ENCODE assay signal across 10 mouse cellular contexts in the genomic region with DNA sequence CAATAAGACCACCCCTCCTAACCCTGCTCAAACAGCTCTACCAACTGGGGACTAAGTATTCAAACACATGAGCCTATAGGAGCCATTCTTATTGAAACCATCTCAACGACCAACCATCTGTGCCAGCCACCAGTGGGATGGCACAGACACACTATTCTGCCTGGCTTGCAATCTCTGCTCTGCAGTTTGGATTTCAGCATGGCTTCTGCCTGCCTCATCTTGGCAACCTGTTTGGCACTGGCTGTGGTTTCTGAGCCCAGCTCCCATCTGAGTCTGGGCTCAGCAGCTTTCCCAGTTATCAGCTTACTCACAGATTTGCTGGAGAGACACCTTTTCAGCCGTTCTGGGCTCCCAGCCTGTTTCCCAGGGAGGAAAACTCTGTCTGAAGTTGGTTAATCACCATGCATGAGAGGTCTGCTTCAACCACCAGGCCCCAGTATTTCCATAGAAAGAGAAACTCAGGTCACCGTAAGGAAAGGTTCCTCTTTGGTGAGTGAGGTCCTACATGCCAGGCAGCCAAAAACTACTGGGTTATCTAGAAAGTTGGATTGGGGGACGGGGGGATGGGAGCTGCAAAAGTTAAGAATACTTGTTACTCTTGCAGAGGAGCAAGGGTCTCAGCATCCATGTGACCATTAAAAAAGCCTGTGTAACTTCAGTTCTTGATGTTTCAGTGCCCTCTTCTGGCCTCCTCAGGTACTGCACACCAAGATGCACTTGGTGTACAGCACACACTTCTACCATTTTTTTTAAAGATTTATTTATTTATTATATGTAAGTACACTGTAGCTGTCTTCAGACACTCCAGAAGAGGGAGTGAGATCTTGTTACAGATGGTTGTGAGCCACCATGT.
DNase-seq lines count a peak whose midpoint lies in the region; ATAC-seq and TF ChIP-seq lines count a peak whose summit lies in the region.
"Had no signal": no experiment of that assay in that cellular context is flagged by ENCODE, and none has a peak within 500 bp of the region (broad histone marks: within the 10 kb centered on the region; RNA-seq: fewer than 3 reads in every experiment).

No protein-coding gene starts in this region.

- peak; percentile 79 for TF ChIP-seq CTCF in left cerebral cortex, adult 2 months (IDR thresholded peaks at IDR 0.05)
- TF ChIP-seq CTCF in Patski (IDR thresholded peaks at IDR 0.05), result peak; percentile 74

- CTCF ChIA-PET in Patski (lab: Charles Lee), result interaction anchor here (0.7 kb wide), 1 partner anchor 82 kb away, joined by 3 read pairs; no protein-coding TSS in a partner anchor

- in situ Hi-C loops in Patski (cut with MboI; ENCODE audit: low pct_unique_long_range_greater_than_20kb), result loop anchor here (10.0 kb wide), 1 partner anchor 301 kb away; a partner anchor contains a TSS

- no peak overlapping the region for H3K4me2 ChIP-seq in neural tube, embryonic 11.5 days (ENCODE audit: low read depth)
- H3K4me2 ChIP-seq: lung, embryonic 15.5 days had no signal

- POLR2A ChIA-PET in Patski (lab: Charles Lee), result no interaction called here

- peaks cover 8% of the 10 kb centered on the region for H3K27me3 ChIP-seq in Patski
- no peaks in the 10 kb centered on the region for H3K27me3 ChIP-seq in neural tube, embryonic 11.5 days (ENCODE audit: control insufficient read depth, insufficient read depth, low read length)
- H3K27me3 ChIP-seq: lung, embryonic 15.5 days had no signal

- no peak overlapping the region for H3K9ac ChIP-seq in neural tube, embryonic 11.5 days (ENCODE audit: low read length)
- H3K9ac ChIP-seq: lung, embryonic 15.5 days had no signal

- no peaks in the 10 kb centered on the region for H3K36me3 ChIP-seq in neural tube, embryonic 11.5 days (ENCODE audit: control insufficient read depth, insufficient read depth, low read length)
- H3K36me3 ChIP-seq: lung, embryonic 15.5 days had no signal

- peak in 1 of 2 experiments; percentile 47 for DNase-seq in left cerebral cortex, adult 2 months (ENCODE audit: extremely low spot score in 1 of 2, low spot score in 2 of 2)
- no peak for DNase-seq in left cerebral cortex, adult 11 months (ENCODE audit: low spot score)
- DNase-seq in Patski (ENCODE audit: low read depth, low spot score), result no peak
- peak; percentile 39 to 69 for DNase-seq in cerebellum, postnatal 25 days
- peak; percentile 43 for DNase-seq in gastrocnemius, postnatal 25 days
- peak; percentile 41 to 63 for DNase-seq in layer of hippocampus, postnatal 14 days (ENCODE audit: low spot score in 2 of 2)
- peak; percentile 55 for DNase-seq in neural tube, embryonic 11.5 days (ENCODE audit: low spot score)
- peak; percentile 62 for DNase-seq in thymus, postnatal 14 days

- H3K9me3 ChIP-seq in neural tube, embryonic 11.5 days (ENCODE audit: control insufficient read depth, low read length), result no peaks in the 10 kb centered on the region
- H3K9me3 ChIP-seq: lung, embryonic 15.5 days had no signal

- intact Hi-C loops in left cerebral cortex, adult 2 months (cut with DNase I), result loop anchor here (5.0 kb wide), 2 partner anchors 68 to 83 kb away; a partner anchor contains a TSS

- H3K4me3 ChIP-seq in left cerebral cortex, adult 2 months, result no peak overlapping the region
- H3K4me3 ChIP-seq in neural tube, embryonic 11.5 days (ENCODE audit: low read depth, low read length), result no peak overlapping the region
- H3K4me3 ChIP-seq: erythroblast, embryonic 14.5 days; lung, embryonic 15.5 days had no signal

- no peak for ATAC-seq in Patski
- no peak for ATAC-seq in neural tube, embryonic 11.5 days (ENCODE audit: insufficient read depth, low FRiP score, low TSS enrichment)

- H3K4me1 ChIP-seq in neural tube, embryonic 11.5 days (ENCODE audit: control insufficient read depth, insufficient read depth, low read length), result no peaks in the 10 kb centered on the region
- H3K4me1 ChIP-seq: lung, embryonic 15.5 days had no signal

- no peak overlapping the region for H3K27ac ChIP-seq in left cerebral cortex, adult 2 months
- no peak overlapping the region for H3K27ac ChIP-seq in neural tube, embryonic 11.5 days (ENCODE audit: low read depth, low read length)
- H3K27ac ChIP-seq: lung, embryonic 15.5 days had no signal

- 82% methylated on average over 4 of the region's 4 CpGs for WGBS in neural tube, embryonic 11.5 days

Comparison
In these comparisons a context has a peak if more than half of its experiments do, and no peak if none do; other contexts are left out.
1. DNase-seq: peak in cerebellum, postnatal 25 days (2 of 2), gastrocnemius, postnatal 25 days (single experiment), layer of hippocampus, postnatal 14 days (2 of 2), neural tube, embryonic 11.5 days (single experiment) and thymus, postnatal 14 days (single experiment); none in left cerebral cortex, adult 11 months (single experiment) and Patski (single experiment).